Mouse (Mus musculus) embryonic fibroblast, embryonic 13.5 days (primary cell): ENCODE data around the gene Gm815.

Experiments
- CTCF ChIP-seq: IDR thresholded peaks from 2 replicates; pipeline ENCODE4 v1.5.1; 2011; ENCODE audit warnings: mild to moderate bottlenecking, control low read depth, low read length, moderate library complexity, borderline replicate concordance; ENCODE audit not compliant: insufficient read depth
- POLR2A ChIP-seq: IDR thresholded peaks from 2 replicates; pipeline ENCODE4 v1.6.1; 2011; ENCODE audit warnings: low read depth, mild to moderate bottlenecking, control low read depth, low read length, moderate library complexity

DNA sequence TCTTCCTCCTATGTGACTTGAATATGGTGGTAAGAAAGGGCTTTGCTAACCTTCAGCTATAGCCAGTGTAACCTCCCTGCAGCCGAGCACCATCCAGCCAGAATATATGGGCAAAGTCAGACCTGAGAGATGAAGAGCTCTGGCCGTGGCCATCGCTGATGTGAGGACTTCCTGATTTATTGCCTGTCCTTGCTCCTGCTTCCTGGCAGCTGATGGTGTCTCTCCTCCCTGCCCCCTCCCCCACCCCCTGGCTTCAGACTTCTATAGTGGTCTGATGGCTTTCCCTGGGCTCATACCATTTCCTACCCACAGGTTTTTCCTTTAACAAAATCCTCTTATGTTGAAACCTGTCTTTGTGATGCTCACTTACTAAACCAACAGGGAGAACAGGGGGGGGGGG is 14.6 kb upstream of the Gm815 start:
- TF ChIP-seq CTCF (no peak), POLR2A (no peak)
